Mouse (Mus musculus) heart, embryonic 16.5 days (tissue): ENCODE measurements around the gene Gzmk. TPM values are rescaled to one million over a fixed set of nuclear protein-coding genes. Genes with fewer than 3 reads are reported as not detected.
A peak's percentile ranks its signal among the peaks of the same experiment; 100 is the strongest.

ENCODE experiments used
- ATAC-seq: fragments of 200-750 bp; cut with Nextera tagmentation; replicated peaks from 2 replicates; pipeline ENCODE4 v1.8.0; 2017; ENCODE audit warnings: moderate number of reproducible peaks; ENCODE audit not compliant: insufficient read depth, low FRiP score; ENCODE audit errors: extremely low read depth
- H3K27ac ChIP-seq: fragments of 300-500 bp; sonication (generic); 2 replicates; pipeline ENCODE4 v1.5.1; 2014; ENCODE audit warnings: mild to moderate bottlenecking, low read length, control low read depth, moderate library complexity
- H3K27me3 ChIP-seq: fragments of 300-500 bp; sonication (generic); 2 replicates; pipeline ENCODE4 v1.6.1; 2014; ENCODE audit warnings: low read length, mixed read lengths; ENCODE audit not compliant: control insufficient read depth, insufficient read depth
- H3K36me3 ChIP-seq: fragments of 300-500 bp; sonication (generic); 2 replicates; pipeline ENCODE4 v1.6.1; 2014; ENCODE audit not compliant: control insufficient read depth, insufficient read depth
- H3K4me1 ChIP-seq: fragments of 300-500 bp; sonication (generic); 2 replicates; pipeline ENCODE4 v1.6.1; 2014; ENCODE audit warnings: low read length, mixed read lengths; ENCODE audit not compliant: control insufficient read depth, insufficient read depth
- H3K4me2 ChIP-seq: fragments of 300-500 bp; sonication (generic); 2 replicates; pipeline ENCODE4 v1.6.1; 2014; ENCODE audit warnings: low read depth, mild to moderate bottlenecking, control low read depth, low read length
- H3K4me3 ChIP-seq: fragments of 300-500 bp; sonication (generic); 2 replicates; pipeline ENCODE4 v1.5.1; 2014; ENCODE audit warnings: mild to moderate bottlenecking, control low read depth, low read length
- H3K9ac ChIP-seq: fragments of 300-500 bp; sonication (generic); 2 replicates; pipeline ENCODE4 v1.6.1; 2014; ENCODE audit warnings: low read length, control low read depth
- H3K9me3 ChIP-seq: fragments of 300-500 bp; sonication (generic); replicated peaks from 2 replicates; pipeline ENCODE4 v1.6.1; 2016; ENCODE audit warnings: low read length; ENCODE audit not compliant: control insufficient read depth
- WGBS: fragments of 180-500 bp; shearing (Covaris S2); extraction: QIAGEN DNeasy Blood & Tissue Kit; methylation state at CpG from one replicate; pipeline ENCODE4 v1.1.7; 2014; 5-methylcytosine and 5-hydroxymethylcytosine counted together
- polyA plus RNA-seq: library from polyadenylated mRNA; unstranded; fragments of >200 nt; fragmentation: Nextera tagmentation; extraction: Ambion mirVana; gene quantifications from 2 replicates; pipeline ENCODE4 v1.2.1, GENCODE M21; 2015

Gzmk gene
- polyA plus RNA-seq, 1 experiment from 2014 or later = not detected

DNA sequence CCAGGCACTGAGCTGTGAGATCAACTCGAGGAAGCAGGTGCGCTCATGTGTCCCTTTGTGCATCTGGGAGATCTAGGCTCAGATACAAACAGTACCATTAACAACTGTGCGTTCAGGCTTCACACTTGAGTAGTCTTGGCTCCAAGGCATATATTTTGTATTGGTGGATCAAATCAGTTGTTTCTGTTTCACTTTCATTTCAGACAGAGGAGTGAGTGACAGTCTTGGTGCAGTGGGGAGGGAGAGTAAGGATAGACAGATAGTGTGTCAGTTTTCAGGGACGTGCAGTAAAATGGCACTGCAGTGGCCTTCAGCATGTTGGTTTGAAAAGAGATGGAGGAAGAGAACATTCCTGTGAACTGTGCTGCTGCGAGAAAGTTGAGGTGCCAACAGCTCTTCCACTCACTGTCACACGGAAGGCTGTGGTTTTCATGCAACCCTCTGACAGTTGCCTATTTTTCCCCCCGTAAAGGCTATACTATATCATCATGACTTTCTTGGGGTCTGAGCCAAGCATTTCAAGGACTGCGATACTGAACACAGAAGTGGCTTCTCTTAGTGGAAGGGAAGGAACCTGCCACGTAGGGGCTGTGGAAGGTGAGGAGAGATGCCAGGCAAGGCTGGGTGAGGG lies 27.7 kb downstream of the Gzmk start:
- Histone ChIP-seq H3K9me3 (no peaks in the 10 kb centered on the region), H3K4me3 (no peak overlapping the region), H3K27me3 (no peaks in the 10 kb centered on the region), H3K36me3 (no peaks in the 10 kb centered on the region), H3K4me1 (no peaks in the 10 kb centered on the region), H3K4me2 (no peak overlapping the region; the same call in none of the 2 replicates), H3K9ac (no peak overlapping the region), H3K27ac (no peak overlapping the region; the same call in 1 of the 2 replicates)
- 0 out of 2 replicates have a peak, but pooled peaks have one; percentile 37 for ATAC-seq
- 74% methylated on average over 9 of the region's 9 CpGs for WGBS

DNA sequence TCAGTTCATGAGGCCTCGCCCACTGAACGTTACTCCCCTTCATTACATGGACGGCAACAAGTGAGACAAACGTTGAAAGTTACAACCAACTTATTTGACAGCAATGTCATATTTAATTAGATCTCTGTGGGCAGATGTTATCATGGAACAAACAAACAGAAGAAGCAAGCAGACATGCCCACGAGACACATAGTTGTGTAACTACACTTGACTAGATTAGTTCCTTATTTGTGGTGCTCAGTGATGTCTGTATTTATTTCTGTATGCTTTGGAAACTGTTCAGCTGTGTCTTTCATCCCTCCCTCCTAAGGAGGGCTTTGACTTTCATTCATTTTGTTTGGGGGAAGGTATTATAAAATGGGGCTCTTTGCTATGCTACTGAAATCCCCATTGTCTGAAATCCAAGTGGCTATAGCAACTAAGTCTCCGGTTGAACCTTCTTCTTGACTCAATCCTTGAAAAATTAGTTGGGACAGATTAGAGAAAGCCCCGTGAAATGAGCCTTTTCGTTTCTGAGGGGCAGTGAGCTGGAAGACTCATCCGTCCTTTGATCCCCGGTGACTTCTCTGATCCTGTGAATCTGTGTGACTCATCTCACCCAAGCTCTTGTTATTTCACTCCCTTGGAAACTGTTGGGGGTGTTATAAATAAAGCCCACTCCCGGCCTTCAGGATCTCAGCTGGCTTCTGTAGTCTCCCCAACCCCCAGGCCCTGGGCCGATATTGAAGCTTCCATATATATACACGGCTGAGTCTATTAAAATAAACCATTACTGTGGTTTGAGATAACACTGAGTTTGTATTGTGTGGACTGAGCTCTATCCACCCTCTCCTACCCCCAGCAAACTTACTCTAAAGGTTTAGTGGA lies 28.7 kb downstream of the Gzmk start:
- H3K9ac ChIP-seq = no peak overlapping the region
- WGBS = 63% methylated on average over 13 of the region's 13 CpGs
- no peaks in the 10 kb centered on the region for H3K36me3 ChIP-seq
- H3K27ac ChIP-seq = no peak overlapping the region
- no peak overlapping the region for H3K4me3 ChIP-seq
- H3K9me3 ChIP-seq = no peaks in the 10 kb centered on the region
- ATAC-seq = no peak
- no peaks in the 10 kb centered on the region for H3K27me3 ChIP-seq
- H3K4me1 ChIP-seq = no peaks in the 10 kb centered on the region
- H3K4me2 ChIP-seq = no peak overlapping the region

DNA sequence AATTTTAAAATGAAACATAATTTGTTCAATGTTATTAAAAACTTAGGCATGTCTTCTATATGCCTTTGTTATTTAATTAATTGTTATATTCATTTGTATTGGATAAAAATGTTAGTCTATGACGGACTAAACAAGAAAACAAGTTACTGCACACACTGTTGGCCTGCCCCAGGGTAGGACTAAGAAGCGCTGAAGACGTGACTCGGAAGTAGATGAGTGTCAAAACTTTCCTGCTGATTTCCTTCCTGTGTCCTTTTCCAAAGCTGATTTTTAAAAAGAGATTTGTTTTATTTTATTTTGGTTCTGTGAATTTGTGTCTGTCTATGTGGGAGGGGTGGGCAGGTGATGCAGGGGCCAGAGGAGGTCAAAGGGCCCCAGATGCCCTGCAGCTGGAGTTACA lies 42.0 kb downstream of the Gzmk start:
- Histone ChIP-seq H3K9me3 (no peaks in the 10 kb centered on the region), H3K9ac (no peak overlapping the region), H3K4me3 (no peak overlapping the region), H3K27ac (no peak overlapping the region), H3K4me2 (no peak overlapping the region), H3K36me3 (no peaks in the 10 kb centered on the region), H3K4me1 (no peaks in the 10 kb centered on the region), H3K27me3 (no peaks in the 10 kb centered on the region)
- no peak for ATAC-seq
- 84% methylated on average over 4 of the region's 4 CpGs for WGBS

DNA sequence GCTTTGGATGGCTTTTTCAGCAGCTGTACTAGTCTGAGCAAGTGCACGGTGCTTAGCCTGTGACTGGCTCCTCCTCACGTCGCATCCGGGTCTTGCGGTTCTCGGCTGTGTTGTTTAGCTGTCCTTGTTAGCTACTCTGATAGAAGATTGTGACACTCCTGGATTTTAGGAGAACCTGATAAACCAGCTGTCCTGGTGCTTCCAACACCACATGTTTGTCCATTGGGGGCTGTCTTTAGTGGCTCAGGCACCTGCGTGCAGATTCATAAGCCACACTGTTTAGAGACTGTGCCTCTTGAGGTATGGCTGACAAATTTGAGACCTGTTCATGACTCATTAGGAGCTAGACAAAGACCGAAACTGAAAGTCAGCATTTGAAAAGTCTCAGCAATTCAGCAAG lies 42.4 kb downstream of the Gzmk start:
- H3K9me3 ChIP-seq = no peaks in the 10 kb centered on the region
- no peak overlapping the region for H3K4me3 ChIP-seq
- no peak overlapping the region for H3K4me2 ChIP-seq
- no peaks in the 10 kb centered on the region for H3K4me1 ChIP-seq
- H3K9ac ChIP-seq = no peak overlapping the region
- H3K36me3 ChIP-seq = no peaks in the 10 kb centered on the region
- H3K27ac ChIP-seq = no peak overlapping the region
- no peak for ATAC-seq
- 80% methylated on average over 8 of the region's 8 CpGs for WGBS
- H3K27me3 ChIP-seq = no peaks in the 10 kb centered on the region

DNA sequence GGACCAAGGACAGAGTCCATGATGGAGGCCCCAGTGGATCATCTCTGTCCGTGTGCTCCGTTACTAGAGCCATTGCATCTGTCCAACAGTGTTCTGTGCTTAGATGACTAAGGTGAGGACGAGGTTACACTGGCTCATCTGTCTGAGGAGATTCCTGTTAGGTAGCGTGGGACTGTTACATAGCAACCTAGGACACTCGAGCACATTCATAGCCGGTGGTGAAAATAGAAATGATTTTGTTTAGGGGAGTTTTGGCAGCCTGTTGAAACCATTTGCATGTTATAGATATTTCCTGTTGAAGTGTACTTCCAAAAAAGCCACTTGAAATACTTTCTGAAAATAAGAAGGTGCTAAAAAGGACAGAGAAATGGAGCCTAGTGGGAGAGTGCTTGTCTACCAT lies 51.5 kb downstream of the Gzmk start:
- Histone ChIP-seq H3K9ac (no peak overlapping the region), H3K4me2 (no peak overlapping the region), H3K4me1 (no peaks in the 10 kb centered on the region), H3K36me3 (no peaks in the 10 kb centered on the region), H3K27me3 (no peaks in the 10 kb centered on the region), H3K9me3 (no peaks in the 10 kb centered on the region), H3K4me3 (no peak overlapping the region), H3K27ac (no peak overlapping the region)
- no peak for ATAC-seq
- 80% methylated on average over 6 of the region's 6 CpGs for WGBS

DNA sequence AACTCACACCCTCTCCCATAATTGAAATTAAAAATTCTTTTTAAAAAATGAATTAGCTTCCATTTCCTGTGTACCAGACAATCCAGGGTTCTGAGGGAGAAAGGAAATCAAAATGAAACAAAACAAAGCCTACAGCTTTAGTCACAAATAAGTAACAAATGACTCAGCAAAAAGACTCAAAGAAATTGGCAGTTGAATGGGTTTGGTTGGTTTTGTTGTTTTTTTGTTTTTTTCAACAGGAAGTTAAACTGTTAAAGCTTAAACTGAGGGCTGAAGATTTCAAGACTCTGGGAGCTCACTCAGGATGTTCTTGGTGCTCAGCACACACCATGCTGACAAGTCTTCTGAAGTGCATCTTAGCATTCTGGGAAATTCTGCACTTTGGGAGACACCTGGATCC lies 55.5 kb downstream of the Gzmk start:
- Histone ChIP-seq H3K9ac (no peak overlapping the region), H3K4me1 (no peaks in the 10 kb centered on the region), H3K36me3 (no peaks in the 10 kb centered on the region), H3K4me2 (no peak overlapping the region), H3K27ac (no peak overlapping the region), H3K9me3 (no peaks in the 10 kb centered on the region), H3K4me3 (no peak overlapping the region), H3K27me3 (no peaks in the 10 kb centered on the region)
- ATAC-seq = no peak

DNA sequence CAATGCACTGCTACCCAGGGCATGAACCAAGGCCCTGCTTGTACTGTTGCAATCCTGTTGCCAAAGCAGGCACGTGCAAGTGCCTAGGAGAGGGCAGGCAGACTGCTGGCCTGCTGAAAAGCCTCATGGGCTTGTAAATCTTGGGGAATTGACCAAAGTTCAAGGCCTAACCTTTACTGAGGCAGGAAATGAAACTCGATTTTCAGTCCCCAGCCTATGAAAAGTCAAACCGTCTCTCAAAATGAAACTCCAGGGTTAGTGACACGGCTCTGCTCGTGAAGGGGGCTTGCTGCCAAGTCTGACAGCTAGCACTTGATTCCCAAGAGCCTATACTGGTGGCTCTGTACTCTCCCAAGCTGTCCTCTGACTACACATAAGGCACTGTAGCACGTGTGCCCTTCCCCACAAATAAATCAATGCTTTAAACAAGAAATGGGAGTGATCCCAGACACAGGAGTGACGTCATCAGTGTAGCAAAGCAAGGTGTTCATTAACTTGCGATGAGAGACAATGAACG lies 57.6 kb downstream of the Gzmk start:
- Histone ChIP-seq H3K27me3 (no peaks in the 10 kb centered on the region), H3K9ac (no peak overlapping the region), H3K4me2 (no peak overlapping the region), H3K4me3 (no peak overlapping the region), H3K9me3 (no peaks in the 10 kb centered on the region), H3K36me3 (no peaks in the 10 kb centered on the region), H3K4me1 (no peaks in the 10 kb centered on the region), H3K27ac (no peak overlapping the region)
- WGBS = 56% methylated on average over 9 of the region's 9 CpGs
- no peak for ATAC-seq

DNA sequence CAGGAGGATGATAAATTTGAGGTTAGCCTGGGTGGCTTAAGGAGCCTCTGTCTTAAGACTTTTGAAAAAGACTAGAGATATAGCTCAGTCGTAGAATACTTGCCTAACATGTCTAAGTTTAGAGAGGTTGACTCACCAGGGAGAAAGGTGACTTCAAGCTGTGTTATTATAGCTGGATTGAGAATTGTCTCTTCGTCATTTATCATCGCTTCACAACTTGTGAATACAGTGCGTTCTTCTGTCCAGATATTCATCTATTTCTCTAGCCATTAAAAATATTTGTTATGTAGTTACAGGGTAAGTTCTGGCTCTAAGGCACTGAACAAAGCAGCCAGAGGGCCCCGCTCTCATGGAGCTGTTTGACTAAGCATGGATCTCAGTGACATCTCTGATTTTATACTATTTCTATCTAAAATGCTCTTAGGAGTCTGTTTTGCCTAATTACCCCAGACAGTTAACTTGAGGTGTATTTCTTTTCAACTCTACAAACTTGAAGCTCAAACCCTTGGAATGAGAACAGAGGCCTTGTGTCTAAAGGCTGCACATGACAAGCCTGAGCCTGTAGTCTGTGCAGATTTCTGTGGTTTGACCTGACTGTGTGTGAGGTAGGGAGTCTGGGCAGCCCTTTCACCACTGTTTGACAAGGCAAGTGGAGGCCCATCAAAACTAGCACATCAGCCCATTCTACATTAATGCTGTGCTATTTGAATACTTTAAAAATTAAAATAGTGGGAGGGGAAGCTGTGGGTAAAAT lies 61.3 kb downstream of the Gzmk start:
- no peak overlapping the region for H3K4me3 ChIP-seq
- H3K36me3 ChIP-seq = no peaks in the 10 kb centered on the region
- no peak overlapping the region for H3K4me2 ChIP-seq
- 81% methylated on average over 5 of the region's 5 CpGs for WGBS
- H3K27ac ChIP-seq = no peak overlapping the region
- H3K27me3 ChIP-seq = no peaks in the 10 kb centered on the region
- no peaks in the 10 kb centered on the region for H3K9me3 ChIP-seq
- no peaks in the 10 kb centered on the region for H3K4me1 ChIP-seq
- H3K9ac ChIP-seq = no peak overlapping the region
- no peak for ATAC-seq

DNA sequence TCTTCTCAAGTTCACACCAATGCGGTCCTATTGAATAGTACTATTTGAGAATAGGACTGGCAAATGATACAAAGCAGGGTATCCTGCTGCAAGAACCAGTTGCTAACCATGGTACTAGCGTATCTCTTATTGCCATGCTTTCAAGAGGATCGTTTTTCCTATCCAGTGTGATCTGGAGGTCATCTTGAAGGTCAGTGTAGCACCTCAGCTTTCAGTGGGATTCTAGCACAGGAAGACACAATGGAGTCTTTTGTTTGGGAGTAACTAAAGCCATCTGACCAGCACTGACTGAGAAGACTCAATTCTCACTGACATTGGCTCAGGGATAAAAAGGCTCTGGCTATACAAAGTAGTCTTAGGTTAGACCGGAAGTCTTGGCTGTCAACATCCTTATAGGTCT lies 74.2 kb downstream of the Gzmk start:
- no peak for ATAC-seq
- H3K9me3 ChIP-seq = no peaks in the 10 kb centered on the region
- no peaks in the 10 kb centered on the region for H3K36me3 ChIP-seq
- H3K4me1 ChIP-seq = no peaks in the 10 kb centered on the region
- H3K9ac ChIP-seq = no peak overlapping the region
- H3K4me3 ChIP-seq = no peak overlapping the region
- 77% methylated on average over 4 of the region's 4 CpGs for WGBS
- no peak overlapping the region for H3K27ac ChIP-seq
- H3K27me3 ChIP-seq = no peaks in the 10 kb centered on the region
- H3K4me2 ChIP-seq = no peak overlapping the region
